Mouse (Mus musculus): ENCODE results near the gene Hsd11b2.

DNA sequence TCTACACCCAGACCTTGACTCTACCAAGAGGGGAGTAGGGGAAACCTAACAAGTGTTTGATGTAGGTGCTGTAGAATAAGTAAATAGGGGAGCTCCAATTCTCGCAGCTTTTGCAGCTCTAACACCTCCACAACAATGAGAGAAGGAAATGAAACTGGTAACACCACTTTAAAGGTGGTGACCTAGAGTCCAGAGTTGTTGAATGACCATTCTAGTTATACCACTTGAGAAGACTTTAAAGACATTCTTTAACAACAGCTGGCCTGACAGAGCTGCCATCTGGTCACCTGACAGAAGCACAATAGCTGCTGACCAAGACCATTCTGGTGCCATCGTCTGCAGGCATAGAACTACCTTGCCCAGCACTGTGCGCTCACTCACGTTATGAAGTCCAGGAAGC lies 20.4 kb downstream of the Hsd11b2 start:
- no peak for TF ChIP-seq GATA1 (IDR thresholded peaks at IDR 0.05; ENCODE audit: low read length)
- no peak for TF ChIP-seq TAL1 (IDR thresholded peaks at IDR 0.05; ENCODE audit: low read length)

Measured in erythroblast, embryonic 14.5 days (primary cell).